In the genomic region with DNA sequence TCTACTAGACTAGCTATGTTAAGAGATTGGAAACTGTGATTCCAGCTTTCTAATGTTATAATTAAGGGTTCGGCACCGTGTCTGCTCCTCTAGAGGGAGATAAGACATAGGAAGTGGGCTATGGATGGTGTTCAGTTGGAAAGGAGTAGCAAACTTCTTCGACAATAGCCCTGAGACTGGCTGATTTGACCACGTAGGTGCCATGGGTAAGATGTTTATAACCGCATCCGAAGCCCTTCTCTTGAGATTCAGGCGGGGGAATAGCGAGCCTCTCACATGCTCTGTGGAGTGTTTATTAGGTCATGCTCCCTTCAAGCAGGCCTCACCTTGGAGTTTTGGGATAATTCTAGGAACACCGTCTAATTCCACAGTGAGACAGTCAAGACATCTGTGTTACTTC, we compare ENCODE assay signal across 27 mouse cellular contexts. TPM values are rescaled to one million over a fixed set of nuclear protein-coding genes. Genes with fewer than 3 reads are reported as not detected.
DNase-seq lines count a peak whose midpoint lies in the region; ATAC-seq and TF ChIP-seq lines count a peak whose summit lies in the region.
"Had no signal": no experiment of that assay in that cellular context is flagged by ENCODE, and none has a peak within 500 bp of the region (broad histone marks: within the 10 kb centered on the region; RNA-seq: fewer than 3 reads in every experiment).

No protein-coding gene starts in this region.

- no peak overlapping the region for H3K9ac ChIP-seq in liver, postnatal 0 days (replicated peaks)
- H3K9ac ChIP-seq: embryonic facial prominence, embryonic 13.5 days; embryonic facial prominence, embryonic 15.5 days; forebrain, embryonic 13.5 days had no signal

- H3K27me3 ChIP-seq in liver, postnatal 0 days (ENCODE audit: insufficient read depth, low read length), result no peaks in the 10 kb centered on the region
- no peaks in the 10 kb centered on the region for H3K27me3 ChIP-seq in testis, adult 2 months (ENCODE audit: control insufficient read depth, insufficient read depth, low read length)
- H3K27me3 ChIP-seq: embryonic facial prominence, embryonic 13.5 days; embryonic facial prominence, embryonic 15.5 days; forebrain, embryonic 13.5 days had no signal

- no peaks in the 10 kb centered on the region for H3K9me3 ChIP-seq in liver, postnatal 0 days (ENCODE audit: low read length)
- H3K9me3 ChIP-seq: embryonic facial prominence, embryonic 13.5 days; embryonic facial prominence, embryonic 15.5 days; forebrain, embryonic 13.5 days had no signal

- H3K36me3 ChIP-seq in liver, postnatal 0 days (replicated peaks; ENCODE audit: insufficient read depth, low read length), result peaks cover 11% of the 10 kb centered on the region; the same call in 1 of the 2 replicates
- no peaks in the 10 kb centered on the region for H3K36me3 ChIP-seq in testis, adult 2 months (ENCODE audit: control insufficient read depth, insufficient read depth, low read length)
- H3K36me3 ChIP-seq: embryonic facial prominence, embryonic 13.5 days; embryonic facial prominence, embryonic 15.5 days had no signal

- intact Hi-C loops in heart, postnatal 25 days (cut with DNase I), result loop anchor here (5.0 kb wide), 1 partner anchor 1653 kb away; the partner anchor contains the start of genes Hist1h2ag, Hist1h2bj and Hist1h4i

- 87% methylated on average over 9 of the region's 9 CpGs for WGBS in liver, postnatal 0 days (ENCODE audit: insufficient replicate concordance)

- ATAC-seq in liver, postnatal 0 days, result no peak
- ATAC-seq: forebrain, embryonic 13.5 days; forebrain, embryonic 16.5 days had no signal

- TF ChIP-seq POLR2A in testis, adult 2 months (IDR thresholded peaks at IDR 0.05; ENCODE audit: control insufficient read depth, low read depth, low read length), result no peak

- no peak overlapping the region for H3K4me2 ChIP-seq in liver, postnatal 0 days (ENCODE audit: low read depth, low read length)
- H3K4me2 ChIP-seq: embryonic facial prominence, embryonic 15.5 days; forebrain, embryonic 13.5 days had no signal

- H3K27ac ChIP-seq in liver, postnatal 0 days (ENCODE audit: low read depth), result 0 out of 2 replicates have a peak overlapping the region, but pooled peaks have one; percentile 7
- no peak overlapping the region; the same call in 1 of the 2 replicates for H3K27ac ChIP-seq in testis, adult 2 months (ENCODE audit: control insufficient read depth, insufficient read depth, low read depth, low read length)
- H3K27ac ChIP-seq: embryonic facial prominence, embryonic 13.5 days; embryonic facial prominence, embryonic 15.5 days; forebrain, embryonic 13.5 days had no signal

- DNase-seq in heart, adult 11 months, result peak; percentile 59
- DNase-seq in heart, postnatal 25 days (ENCODE audit: low spot score), result no peak
- DNase-seq in liver, postnatal 0 days, result no peak
- DNase-seq in liver, result no peak
- no peak for DNase-seq in testis, postnatal 14 days (ENCODE audit: low spot score)
- DNase-seq in yolk sac, embryonic 10.5 days (ENCODE audit: low spot score), result peak; percentile 0
- no peak for DNase-seq in gastrocnemius, postnatal 25 days
- DNase-seq: adrenal gland, adult 2 months; adrenal gland, postnatal 10 days; adrenal gland, postnatal 25 days; cerebellum, adult 11 months; cerebellum, adult 18-20 months; cerebellum, adult 8-10 months; cerebellum, adult 9-11 months; cerebellum, postnatal 14 days; cerebellum, postnatal 36 days; embryo, embryonic 11 days had no signal

- no peak overlapping the region for H3K4me3 ChIP-seq in liver, postnatal 0 days (ENCODE audit: low read depth, low read length)
- H3K4me3 ChIP-seq in testis, adult 2 months (ENCODE audit: control insufficient read depth, low read depth, low read length), result peak overlapping the region; percentile 39; the same call in 1 of the 2 replicates
- H3K4me3 ChIP-seq: embryonic facial prominence, embryonic 13.5 days; embryonic facial prominence, embryonic 15.5 days; forebrain, embryonic 13.5 days had no signal

- no peak for TF ChIP-seq CTCF in liver, postnatal 0 days (IDR thresholded peaks at IDR 0.05; ENCODE audit: low read depth)
- no peak for TF ChIP-seq CTCF in testis, adult 2 months (IDR thresholded peaks at IDR 0.05; ENCODE audit: control insufficient read depth, insufficient read depth, insufficient replicate concordance, low read depth, low read length)

- peaks cover 12% of the 10 kb centered on the region for H3K4me1 ChIP-seq in liver, postnatal 0 days (ENCODE audit: insufficient read depth)
- peaks cover 13% of the 10 kb centered on the region for H3K4me1 ChIP-seq in testis, adult 2 months (ENCODE audit: control insufficient read depth, insufficient read depth, low read length)

- TF ChIP-seq EP300 in liver, postnatal 0 days (IDR thresholded peaks at IDR 0.05; ENCODE audit: low read depth), result no peak

RNA-seq across cellular contexts. Expression of gene Hist1h1t, which starts 0.7 kb away (rescaled TPM):
- total RNA-seq in heart, postnatal 25 days (2021), result not detected
- not detected in 2 replicates for polyA plus RNA-seq in liver, postnatal 0 days (2015; fragmentation: Nextera tagmentation; extraction: Ambion mirVana)
- 22.2 and 24.8 TPM in 2 replicates for polyA plus RNA-seq in testis, adult 2 months (2012; rRNA removed)
- total RNA-seq in gastrocnemius, postnatal 25 days (2021), result not detected
- total RNA-seq: adrenal gland, adult 2 months; adrenal gland, postnatal 25 days had no signal
- polyA plus RNA-seq: adrenal gland, adult 2 months; brain, embryonic 14.5 days; C2C12; embryonic facial prominence, embryonic 11.5 days; embryonic facial prominence, embryonic 13.5 days; embryonic facial prominence, embryonic 15.5 days; forebrain, embryonic 11.5 days; forebrain, embryonic 13.5 days; forebrain, embryonic 16.5 days had no signal

RNA-seq across cellular contexts. Expression of gene Hist1h4c, which starts 3.3 kb away (rescaled TPM):
- total RNA-seq in heart, postnatal 25 days (2021), result 10 to 100 TPM; 42.4 to 60.8 TPM
- 6.2 and 6.5 TPM in 2 replicates for polyA plus RNA-seq in liver, postnatal 0 days (2015; fragmentation: Nextera tagmentation; extraction: Ambion mirVana)
- polyA plus RNA-seq in testis, adult 2 months (2012; rRNA removed), result 20.1 and 20.6 TPM in 2 replicates
- total RNA-seq in gastrocnemius, postnatal 25 days (2021), result 10 to 100 TPM; 53.1 to 63.8 TPM

RNA-seq across cellular contexts. Expression of gene Hist1h2bc, which starts 11.0 kb away (rescaled TPM):
- 10 to 100 TPM; 73.7 to 74.9 TPM for total RNA-seq in heart, postnatal 25 days (2021)
- 168 and 180 TPM in 2 replicates for polyA plus RNA-seq in liver, postnatal 0 days (2015; fragmentation: Nextera tagmentation; extraction: Ambion mirVana)
- 17.8 and 19.0 TPM in 2 replicates for polyA plus RNA-seq in testis, adult 2 months (2012; rRNA removed)
- 10 to 100 TPM; 67.0 to 81.6 TPM for total RNA-seq in gastrocnemius, postnatal 25 days (2021)

RNA-seq across cellular contexts. Expression of gene Hist1h2ac, which starts 11.2 kb away (rescaled TPM):
- 1 to 10 TPM; 1.5 to 1.9 TPM for total RNA-seq in heart, postnatal 25 days (2021)
- 0.86 and 0.88 TPM in 2 replicates for polyA plus RNA-seq in liver, postnatal 0 days (2015; fragmentation: Nextera tagmentation; extraction: Ambion mirVana)
- 0.20 and 0.26 TPM in 2 replicates for polyA plus RNA-seq in testis, adult 2 months (2012; rRNA removed)
- total RNA-seq in gastrocnemius, postnatal 25 days (2021), result 1 to 10 TPM in 1 of 2 experiments, under 1 TPM in 1; 0.84 to 2.0 TPM

RNA-seq across cellular contexts. Expression of gene Hfe, which starts 15.7 kb away (rescaled TPM):
- total RNA-seq in heart, postnatal 25 days (2021), result 10 to 100 TPM; 48.9 to 50.3 TPM
- polyA plus RNA-seq in liver, postnatal 0 days (2015; fragmentation: Nextera tagmentation; extraction: Ambion mirVana), result 24.0 and 25.1 TPM in 2 replicates
- polyA plus RNA-seq in testis, adult 2 months (2012; rRNA removed), result 5.2 and 6.1 TPM in 2 replicates
- 10 to 100 TPM; 14.7 to 24.7 TPM for total RNA-seq in gastrocnemius, postnatal 25 days (2021)
- total RNA-seq: MEL had no signal

Comparison
In these comparisons a context has a peak if more than half of its experiments do, and no peak if none do; other contexts are left out.
1. DNase-seq: peak in heart, adult 11 months (single experiment) and yolk sac, embryonic 10.5 days (single experiment); none in heart, postnatal 25 days (single experiment), liver, postnatal 0 days (single experiment), liver (single experiment), testis, postnatal 14 days (single experiment) and gastrocnemius, postnatal 25 days (single experiment).